Mouse (Mus musculus) midbrain, embryonic 16.5 days (tissue): ENCODE results near the gene Mrps6. TPM values are rescaled to one million over a fixed set of nuclear protein-coding genes. Genes with fewer than 3 reads are reported as not detected.
A peak's percentile ranks its signal among the peaks of the same experiment; 100 is the strongest.

Experiments used
- ATAC-seq: fragments of 200-750 bp; cut with Nextera tagmentation; 2 replicates; pipeline ENCODE4 v1.8.0; 2017; ENCODE audit warnings: moderate TSS enrichment
- H3K27ac ChIP-seq: fragments of 300-500 bp; sonication (generic); 2 replicates; pipeline ENCODE4 v1.5.1; 2014; ENCODE audit warnings: mild to moderate bottlenecking, low read length, mixed read lengths
- H3K27me3 ChIP-seq: fragments of 300-500 bp; sonication (generic); 2 replicates; pipeline ENCODE4 v1.6.1; 2014; ENCODE audit warnings: low read depth, low read length, mixed read lengths; ENCODE audit not compliant: control insufficient read depth, insufficient read depth
- H3K36me3 ChIP-seq: fragments of 300-500 bp; sonication (generic); 2 replicates; pipeline ENCODE4 v1.6.1; 2014; ENCODE audit warnings: mild to moderate bottlenecking, low read length, moderate library complexity, mixed read lengths; ENCODE audit not compliant: control insufficient read depth, insufficient read depth
- H3K4me1 ChIP-seq: fragments of 300-500 bp; sonication (generic); 2 replicates; pipeline ENCODE4 v1.6.1; 2014; ENCODE audit warnings: mild to moderate bottlenecking, low read length, mixed read lengths; ENCODE audit not compliant: control insufficient read depth, insufficient read depth
- H3K4me2 ChIP-seq: fragments of 300-500 bp; sonication (generic); 2 replicates; pipeline ENCODE4 v1.6.1; 2014; ENCODE audit warnings: mild to moderate bottlenecking, low read length, mixed read lengths
- H3K4me3 ChIP-seq: fragments of 300-500 bp; sonication (generic); 2 replicates; pipeline ENCODE4 v1.5.1; 2014; ENCODE audit warnings: low read depth, mild to moderate bottlenecking, low read length, moderate library complexity, mixed read lengths
- H3K9ac ChIP-seq: fragments of 300-500 bp; sonication (generic); 2 replicates; pipeline ENCODE4 v1.6.1; 2014; ENCODE audit warnings: low read depth, low read length, mixed read lengths
- H3K9me3 ChIP-seq: fragments of 300-500 bp; sonication (generic); replicated peaks from 2 replicates; pipeline ENCODE4 v1.6.1; 2014; ENCODE audit warnings: mild to moderate bottlenecking, low read length, mixed read lengths; ENCODE audit not compliant: control insufficient read depth, poor library complexity, severe bottlenecking
- WGBS: fragments of 180-500 bp; shearing (Covaris S2); extraction: QIAGEN DNeasy Blood & Tissue Kit; methylation state at CpG from one replicate; pipeline ENCODE4 v1.1.7; 2014; 5-methylcytosine and 5-hydroxymethylcytosine counted together
- polyA plus RNA-seq: library from polyadenylated mRNA; unstranded; fragments of >200 nt; fragmentation: Nextera tagmentation; extraction: Ambion mirVana; gene quantifications from 2 replicates; pipeline ENCODE4 v1.2.1, GENCODE M21; 2015

Gene Mrps6
- polyA plus RNA-seq, 1 experiment from 2014 or later = 177 TPM

- no peak overlapping the region for H3K4me2 ChIP-seq
- no peak for ATAC-seq
- 53% methylated on average over 8 of the region's 8 CpGs for WGBS
Observed at GRCm38 (mm10) chr16:92036701-92037100, 21.4 kb upstream of the Mrps6 start.

DNA sequence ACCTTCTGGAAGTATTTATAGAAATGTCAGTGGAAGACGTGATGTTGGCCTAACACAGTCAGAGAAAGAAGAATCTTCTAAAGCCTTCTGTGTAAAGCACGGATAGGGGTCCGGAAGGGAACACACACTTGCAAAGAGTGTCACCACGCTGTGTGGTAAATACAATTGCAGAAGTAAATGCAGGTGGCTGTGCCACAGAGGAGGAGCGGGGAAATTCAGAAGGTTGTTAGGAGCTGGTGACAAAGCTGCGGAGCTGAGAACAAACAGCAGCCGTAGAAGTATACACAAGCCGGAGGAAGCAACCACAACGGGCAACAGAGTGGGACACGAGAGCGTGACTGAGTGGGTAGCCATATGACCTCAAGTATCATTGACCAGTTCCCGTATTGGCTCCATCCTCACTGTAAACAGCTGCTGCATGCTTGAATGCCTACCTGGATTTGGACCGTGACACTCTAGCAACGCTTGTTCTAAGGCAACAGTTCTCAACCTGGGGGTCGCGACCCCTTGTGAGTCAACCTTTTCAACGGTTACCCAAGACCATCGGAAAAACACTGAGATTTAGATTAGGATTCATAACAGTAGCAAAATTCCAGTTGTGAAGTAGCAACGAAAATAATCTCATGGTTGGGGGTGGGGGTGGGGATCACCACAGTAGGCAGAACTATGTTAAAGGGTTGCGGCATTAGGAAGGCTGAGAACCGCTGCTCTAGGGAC is 20.0 kb upstream of the Mrps6 start:
- H3K4me2 ChIP-seq = no peak overlapping the region
- H3K4me3 ChIP-seq = no peak overlapping the region
- H3K27ac ChIP-seq = no peak overlapping the region
- H3K27me3 ChIP-seq = no peaks in the 10 kb centered on the region
- no peaks in the 10 kb centered on the region for H3K36me3 ChIP-seq
- no peaks in the 10 kb centered on the region for H3K9me3 ChIP-seq
- ATAC-seq = no peak
- H3K9ac ChIP-seq = no peak overlapping the region
- 87% methylated on average over 21 of the region's 21 CpGs for WGBS
- no peaks in the 10 kb centered on the region for H3K4me1 ChIP-seq

More at GRCm38 (mm10) chr16:92036701-92037100, 21.4 kb upstream of the Mrps6 start:
- H3K4me1 ChIP-seq = no peaks in the 10 kb centered on the region
- H3K4me3 ChIP-seq = no peak overlapping the region
- H3K27ac ChIP-seq = no peak overlapping the region
- no peaks in the 10 kb centered on the region for H3K27me3 ChIP-seq
- H3K9ac ChIP-seq = no peak overlapping the region
- no peaks in the 10 kb centered on the region for H3K9me3 ChIP-seq
- no peaks in the 10 kb centered on the region for H3K36me3 ChIP-seq

- Histone ChIP-seq H3K9ac (no peak overlapping the region), H3K4me1 (no peaks in the 10 kb centered on the region), H3K4me3 (no peak overlapping the region), H3K36me3 (no peaks in the 10 kb centered on the region), H3K27me3 (no peaks in the 10 kb centered on the region), H3K27ac (no peak overlapping the region), H3K9me3 (no peaks in the 10 kb centered on the region), H3K4me2 (no peak overlapping the region)
- WGBS = 93% methylated on average over 7 of the region's 7 CpGs
- ATAC-seq = no peak
Observed at GRCm38 (mm10) chr16:92039421-92039820, 18.6 kb upstream of the Mrps6 start.

GRCm38 (mm10) chr16:92039966-92040365 is 18.1 kb upstream of the Mrps6 start:
- Histone ChIP-seq H3K9ac (no peak overlapping the region), H3K27me3 (no peaks in the 10 kb centered on the region), H3K4me2 (no peak overlapping the region), H3K27ac (no peak overlapping the region), H3K9me3 (no peaks in the 10 kb centered on the region), H3K4me3 (no peak overlapping the region), H3K36me3 (no peaks in the 10 kb centered on the region), H3K4me1 (no peaks in the 10 kb centered on the region)
- ATAC-seq = no peak
- 97% methylated on average over 11 of the region's 11 CpGs for WGBS

GRCm38 (mm10) chr16:92051777-92052310 is 6.2 kb upstream of the Mrps6 start:
- Histone ChIP-seq H3K4me3 (no peak overlapping the region), H3K9me3 (no peaks in the 10 kb centered on the region; the same call in 1 of the 2 replicates), H3K27me3 (no peaks in the 10 kb centered on the region), H3K4me2 (no peak overlapping the region), H3K27ac (no peak overlapping the region), H3K36me3 (no peaks in the 10 kb centered on the region), H3K9ac (no peak overlapping the region), H3K4me1 (peaks cover 8% of the 10 kb centered on the region)
- ATAC-seq = no peak
- WGBS = 83% methylated on average over 7 of the region's 7 CpGs

DNA sequence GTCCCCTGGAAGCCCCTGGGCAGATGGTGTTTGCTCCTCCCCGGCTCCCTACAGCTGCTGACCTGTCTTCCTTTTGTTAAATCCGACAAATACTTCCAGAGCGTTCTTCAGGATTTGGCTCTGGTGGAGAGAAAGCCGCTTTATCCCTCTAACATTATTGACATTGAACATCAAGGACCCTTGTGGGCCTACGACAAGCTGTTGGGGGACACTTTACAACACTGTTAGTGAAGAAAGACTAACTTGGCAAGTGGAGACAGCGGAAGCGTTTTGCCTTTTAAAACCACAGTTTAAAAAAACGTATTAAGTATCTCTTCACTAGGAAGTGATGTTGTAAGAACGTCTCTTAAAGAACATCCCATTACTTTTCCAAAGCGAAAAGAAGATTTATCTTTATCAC is 5.5 kb upstream of the Mrps6 start:
- Histone ChIP-seq H3K4me2 (no peak overlapping the region), H3K4me3 (no peak overlapping the region), H3K27ac (no peak overlapping the region), H3K9me3 (no peaks in the 10 kb centered on the region; the same call in 1 of the 2 replicates), H3K36me3 (no peaks in the 10 kb centered on the region), H3K9ac (no peak overlapping the region), H3K4me1 (peaks cover 11% of the 10 kb centered on the region), H3K27me3 (no peaks in the 10 kb centered on the region)
- WGBS = 73% methylated on average over 10 of the region's 10 CpGs
- ATAC-seq = no peak

DNA sequence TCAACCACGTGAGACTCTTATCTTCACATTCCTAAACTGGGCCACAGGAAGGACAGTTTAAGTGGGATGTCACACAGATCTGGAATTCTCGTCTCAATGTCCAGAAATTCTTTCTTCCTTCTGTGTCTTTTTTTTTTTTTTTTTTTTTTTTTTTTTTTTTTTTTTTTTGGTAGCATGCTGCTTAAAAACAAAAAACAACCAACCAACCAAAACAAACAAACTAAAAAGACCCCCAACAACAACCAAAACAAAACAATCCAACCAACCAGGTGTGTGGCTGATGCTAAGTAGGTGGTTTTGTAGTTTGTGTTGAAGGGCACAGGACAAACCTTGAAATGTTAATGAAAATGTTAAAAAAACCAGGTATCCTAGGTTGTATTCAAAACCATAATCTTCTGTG is 1.4 kb upstream of the Mrps6 start:
- no peak overlapping the region for H3K4me2 ChIP-seq

GRCm38 (mm10) chr16:92057456-92057851 is 616 bp upstream of the Mrps6 start:
- H3K4me3 ChIP-seq = peak overlapping the region; percentile 98
- H3K9ac ChIP-seq = peak overlapping the region; percentile 80
- no peaks in the 10 kb centered on the region; the same call in 1 of the 2 replicates for H3K9me3 ChIP-seq
- no peaks in the 10 kb centered on the region for H3K27me3 ChIP-seq
- ATAC-seq = peak; percentile 73
- peak overlapping the region; percentile 94 for H3K4me2 ChIP-seq
- 5% methylated on average over 11 of the region's 11 CpGs for WGBS
- H3K36me3 ChIP-seq = no peaks in the 10 kb centered on the region; the same call in 1 of the 2 replicates
- H3K27ac ChIP-seq = peak overlapping the region; percentile 88
- peaks cover 24% of the 10 kb centered on the region for H3K4me1 ChIP-seq

More for the DNA sequence above, 1.4 kb upstream of the Mrps6 start:
- Histone ChIP-seq H3K4me3 (no peak overlapping the region), H3K9me3 (no peaks in the 10 kb centered on the region; the same call in 1 of the 2 replicates), H3K27ac (no peak overlapping the region), H3K36me3 (no peaks in the 10 kb centered on the region), H3K27me3 (no peaks in the 10 kb centered on the region), H3K4me1 (peaks cover 24% of the 10 kb centered on the region), H3K9ac (no peak overlapping the region)
- no peak for ATAC-seq
- 61% methylated on average over 2 of the region's 2 CpGs for WGBS
